Mouse (Mus musculus): ENCODE data around the gene Hist2h3c1. TPM values are rescaled to one million over a fixed set of nuclear protein-coding genes. Genes with fewer than 3 reads are reported as not detected.

Gene Hist2h3c1
- total and polyA plus RNA-seq, 3 experiments: not detected

DNA sequence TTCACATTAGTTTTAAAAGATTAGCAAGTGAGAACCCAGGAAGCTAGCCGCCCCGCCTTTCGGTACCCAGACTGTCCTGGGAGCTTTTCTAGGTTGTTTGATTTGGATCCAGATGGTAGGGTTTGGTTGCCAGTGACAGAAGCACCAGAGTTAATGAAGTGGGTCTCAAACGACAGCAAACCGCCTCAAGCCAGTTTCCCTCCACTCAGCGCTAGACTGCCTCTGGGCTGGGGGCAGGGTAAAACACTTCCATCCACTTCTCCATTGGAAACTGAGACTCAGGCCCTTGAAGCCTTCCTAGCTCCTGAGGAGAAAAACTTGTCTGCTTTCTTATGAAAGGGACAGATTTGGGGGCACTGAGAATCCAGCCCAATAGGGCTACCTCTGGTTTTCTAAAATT is 46.2 kb downstream of the Hist2h3c1 start:
- no peak overlapping the region for H3K27ac ChIP-seq
- H3K9ac ChIP-seq (ENCODE audit: low read depth, low read length): no peak overlapping the region
- TF ChIP-seq CTCF (IDR thresholded peaks at IDR 0.05) (no peak), POLR2A (IDR thresholded peaks at IDR 0.05; ENCODE audit: insufficient read depth, low read depth, low read length) (no peak), EP300 (IDR thresholded peaks at IDR 0.05; ENCODE audit: insufficient read depth, low read depth, low read length) (no peak)
- intact Hi-C loops (cut with DNase I): no loop called here
- H3K36me3 ChIP-seq (ENCODE audit: control insufficient read depth, insufficient read depth, low read length): no peaks in the 10 kb centered on the region
- no peaks in the 10 kb centered on the region for H3K27me3 ChIP-seq (ENCODE audit: control insufficient read depth, insufficient read depth, low read length)
- no peak overlapping the region for H3K4me3 ChIP-seq
- WGBS: 69% methylated on average over 6 of the region's 6 CpGs
- H3K4me1 ChIP-seq (ENCODE audit: control insufficient read depth, insufficient read depth, low read length): no peaks in the 10 kb centered on the region
- DNase-seq: no peak
- no peaks in the 10 kb centered on the region for H3K79me2 ChIP-seq (replicated peaks; ENCODE audit: control insufficient read depth, insufficient read depth, low read length)

DNA sequence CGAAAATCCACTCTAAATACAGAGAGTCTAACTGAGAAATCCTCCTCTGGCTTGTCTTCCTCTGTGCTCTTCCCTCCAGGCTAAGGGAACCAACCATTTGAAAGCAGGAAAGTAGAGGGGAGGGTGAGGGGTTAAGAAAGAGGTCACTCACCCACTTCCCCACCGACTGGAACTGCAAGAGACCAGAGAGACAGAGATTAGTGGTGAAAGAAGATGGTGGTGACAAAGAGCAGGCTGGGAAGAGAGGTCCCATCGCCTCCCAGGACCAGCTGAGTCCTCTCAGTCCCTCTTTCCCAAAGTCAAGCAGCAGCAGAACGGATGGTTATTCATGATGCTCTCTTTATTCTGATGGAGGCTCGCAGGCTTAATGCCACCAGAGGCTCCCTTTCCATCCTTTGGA is 46.9 kb downstream of the Hist2h3c1 start:
- WGBS: 49% methylated on average over 5 of the region's 5 CpGs
- no peak overlapping the region for H3K4me3 ChIP-seq
- no peaks in the 10 kb centered on the region for H3K27me3 ChIP-seq (ENCODE audit: control insufficient read depth, insufficient read depth, low read length)
- intact Hi-C loops (cut with DNase I): no loop called here
- no peaks in the 10 kb centered on the region for H3K4me1 ChIP-seq (ENCODE audit: control insufficient read depth, insufficient read depth, low read length)
- H3K9ac ChIP-seq (ENCODE audit: low read depth, low read length): no peak overlapping the region
- TF ChIP-seq EP300 (IDR thresholded peaks at IDR 0.05; ENCODE audit: insufficient read depth, low read depth, low read length): no peak
- TF ChIP-seq CTCF (IDR thresholded peaks at IDR 0.05): no peak
- TF ChIP-seq POLR2A (IDR thresholded peaks at IDR 0.05; ENCODE audit: insufficient read depth, low read depth, low read length): no peak
- H3K36me3 ChIP-seq (ENCODE audit: control insufficient read depth, insufficient read depth, low read length): no peaks in the 10 kb centered on the region
- H3K79me2 ChIP-seq (replicated peaks; ENCODE audit: control insufficient read depth, insufficient read depth, low read length): no peaks in the 10 kb centered on the region
- no peak for DNase-seq
- H3K27ac ChIP-seq: no peak overlapping the region

- WGBS: 78% methylated on average over 4 of the region's 4 CpGs
- H3K4me3 ChIP-seq: no peak within 1 kb of the TSS
- no peaks in the 10 kb centered on the region for H3K36me3 ChIP-seq (ENCODE audit: control insufficient read depth, insufficient read depth, low read length)
Observed at GRCm38 (mm10) chr3:96293787-96294186, 47.3 kb downstream of the Hist2h3c1 start, which contains the start of gene Fcgr1. Gene Fcgr1, minus strand, starts transcription at chr3:96293969.

More at GRCm38 (mm10) chr3:96293787-96294186, 47.3 kb downstream of the Hist2h3c1 start, which contains the start of gene Fcgr1:
- no peaks in the 10 kb centered on the region for H3K4me1 ChIP-seq (ENCODE audit: control insufficient read depth, insufficient read depth, low read length)
- DNase-seq: no peak
- H3K9ac ChIP-seq (ENCODE audit: low read depth, low read length): no peak within 1 kb of the TSS
- no peaks in the 10 kb centered on the region for H3K79me2 ChIP-seq (replicated peaks; ENCODE audit: control insufficient read depth, insufficient read depth, low read length)
- no peak for TF ChIP-seq POLR2A (IDR thresholded peaks at IDR 0.05; ENCODE audit: insufficient read depth, low read depth, low read length)
- no peak for TF ChIP-seq CTCF (IDR thresholded peaks at IDR 0.05)
- TF ChIP-seq EP300 (IDR thresholded peaks at IDR 0.05; ENCODE audit: insufficient read depth, low read depth, low read length): no peak
- intact Hi-C loops (cut with DNase I): no loop called here
- H3K27ac ChIP-seq: no peak within 1 kb of the TSS
- H3K27me3 ChIP-seq (ENCODE audit: control insufficient read depth, insufficient read depth, low read length): no peaks in the 10 kb centered on the region

Small RNA genes lying within 50 kb of the gene (microRNA-seq; reads per million reads assigned to microRNA genes)
- 0 to 0.56 reads per million in 2 experiments for gene Gm44492
- 0 reads per million in 2 experiments for gene Gm47311
- gene Gm47313: 0 reads per million in 2 experiments

Other genes starting within 250 kb of the Hist2h3c1 start
- 10 to 100 TPM; 23.0 to 24.5 TPM for gene Vps45, start 188.2 kb upstream of the Hist2h3c1 start, total RNA-seq (2021)
- 4.3 and 7.1 TPM in 2 replicates for gene Vps45, start 188.2 kb upstream of the Hist2h3c1 start, polyA plus RNA-seq (2012; rRNA removed)
- 10 to 100 TPM; 46.0 to 57.4 TPM for gene Otud7b, start 142.2 kb upstream of the Hist2h3c1 start, total RNA-seq (2021)
- 10.9 and 15.8 TPM in 2 replicates for gene Otud7b, start 142.2 kb upstream of the Hist2h3c1 start, polyA plus RNA-seq (2012; rRNA removed)
- gene Mtmr11, start 84.7 kb upstream of the Hist2h3c1 start, total RNA-seq (2021): 1 to 10 TPM; 2.1 to 3.5 TPM
- 5.5 and 11.7 TPM in 2 replicates for gene Mtmr11, start 84.7 kb upstream of the Hist2h3c1 start, polyA plus RNA-seq (2012; rRNA removed)
- 10 to 100 TPM; 15.7 to 16.5 TPM for gene Sf3b4, start 74.4 kb upstream of the Hist2h3c1 start, total RNA-seq (2021)
- 19.2 and 23.0 TPM in 2 replicates for gene Sf3b4, start 74.4 kb upstream of the Hist2h3c1 start, polyA plus RNA-seq (2012; rRNA removed)
- gene Sv2a, start 65.5 kb upstream of the Hist2h3c1 start, total RNA-seq (2021): 1 to 10 TPM; 3.4 to 5.4 TPM
- 4.5 and 5.7 TPM in 2 replicates for gene Sv2a, start 65.5 kb upstream of the Hist2h3c1 start, polyA plus RNA-seq (2012; rRNA removed)
- 10 to 100 TPM; 22.6 to 28.7 TPM for gene Bola1, start 27.0 kb upstream of the Hist2h3c1 start, total RNA-seq (2021)
- gene Bola1, start 27.0 kb upstream of the Hist2h3c1 start, polyA plus RNA-seq (2012; rRNA removed): 22.3 and 36.0 TPM in 2 replicates
- gene Hist2h2ab, start 26.8 kb upstream of the Hist2h3c1 start, total RNA-seq (2021): 1 to 10 TPM; 1.9 to 2.0 TPM
- gene Hist2h2ab, start 26.8 kb upstream of the Hist2h3c1 start, polyA plus RNA-seq (2012; rRNA removed): 0.35 TPM in 1 of 2 replicates, not detected in the other
- 10 to 100 TPM; 18.1 to 26.3 TPM for gene Hist2h2ac, start 25.8 kb upstream of the Hist2h3c1 start, total RNA-seq (2021)
- 1.3 and 1.5 TPM in 2 replicates for gene Hist2h2ac, start 25.8 kb upstream of the Hist2h3c1 start, polyA plus RNA-seq (2012; rRNA removed)
- 10 to 100 TPM in 1 of 2 experiments, 1 to 10 TPM in 1; 9.4 to 10.1 TPM for gene Hist2h2be, start 25.6 kb upstream of the Hist2h3c1 start, total RNA-seq (2021)
- gene Hist2h2be, start 25.6 kb upstream of the Hist2h3c1 start, polyA plus RNA-seq (2012; rRNA removed): 6.9 and 11.9 TPM in 2 replicates
- 1 to 10 TPM; 5.5 to 6.2 TPM for gene Hist2h3c2, start 7.6 kb upstream of the Hist2h3c1 start, total RNA-seq (2021)
- gene Hist2h3c2, start 7.6 kb upstream of the Hist2h3c1 start, polyA plus RNA-seq (2012; rRNA removed): 9.2 and 12.0 TPM in 2 replicates
- 100 to 1,000 TPM; 189 to 218 TPM for gene Hist2h2aa2, start 6.4 kb upstream of the Hist2h3c1 start, total RNA-seq (2021)
- gene Hist2h2aa2, start 6.4 kb upstream of the Hist2h3c1 start, polyA plus RNA-seq (2012; rRNA removed): 33.9 and 73.5 TPM in 2 replicates
- 10 to 100 TPM in 1 of 2 experiments, 1 to 10 TPM in 1; 7.1 to 13.0 TPM for gene Hist2h2aa1, start 1.2 kb upstream of the Hist2h3c1 start, total RNA-seq (2021)
- 60.4 and 124 TPM in 2 replicates for gene Hist2h2aa1, start 1.2 kb upstream of the Hist2h3c1 start, polyA plus RNA-seq (2012; rRNA removed)
- gene Hist2h4, start 16.6 kb downstream of the Hist2h3c1 start, total RNA-seq (2021): 10 to 100 TPM; 11.6 to 14.0 TPM
- gene Hist2h4, start 16.6 kb downstream of the Hist2h3c1 start, polyA plus RNA-seq (2012; rRNA removed): 1.1 and 1.4 TPM in 2 replicates
- gene Hist2h3b, start 22.0 kb downstream of the Hist2h3c1 start, total RNA-seq (2021): 10 to 100 TPM; 11.5 to 18.3 TPM
- 0.94 and 5.2 TPM in 2 replicates for gene Hist2h3b, start 22.0 kb downstream of the Hist2h3c1 start, polyA plus RNA-seq (2012; rRNA removed)
- 10 to 100 TPM; 34.1 to 34.7 TPM for gene Hist2h2bb, start 23.1 kb downstream of the Hist2h3c1 start, total RNA-seq (2021)
- gene Hist2h2bb, start 23.1 kb downstream of the Hist2h3c1 start, polyA plus RNA-seq (2012; rRNA removed): 1.2 TPM in 1 of 2 replicates, not detected in the other
- gene Fcgr1, start 47.3 kb downstream of the Hist2h3c1 start, total RNA-seq (2021): 1 to 10 TPM; 1.2 to 1.3 TPM
- 1.1 and 2.4 TPM in 2 replicates for gene Fcgr1, start 47.3 kb downstream of the Hist2h3c1 start, polyA plus RNA-seq (2012; rRNA removed)
- not detected for gene BC107364, start 205.6 kb downstream of the Hist2h3c1 start, total RNA-seq (2021)
- gene BC107364, start 205.6 kb downstream of the Hist2h3c1 start, polyA plus RNA-seq (2012; rRNA removed): 0.15 TPM in 1 of 2 replicates, not detected in the other